18 mouse cellular contexts compared by ENCODE assay signal in genomic region chrX:21389992-21390391, GRCm38 (mm10).
"Had no signal": no experiment of that assay in that cellular context is flagged by ENCODE, and none has a peak within 500 bp of the region (broad histone marks: within the 10 kb centered on the region; RNA-seq: fewer than 3 reads in every experiment).

No protein-coding gene starts in this region.

- H3K27ac ChIP-seq: midbrain, embryonic 10.5 days; midbrain, embryonic 12.5 days; neural tube, embryonic 13.5 days; neural tube, embryonic 15.5 days had no signal

- H3K4me2 ChIP-seq: lung, embryonic 14.5 days; midbrain, embryonic 12.5 days; neural tube, embryonic 13.5 days; neural tube, embryonic 15.5 days had no signal

- DNase-seq: lung, adult 18-20 months; lung, embryonic 14.5 days; lung, postnatal 10 days; lung, postnatal 4 days; midbrain, embryonic 14.5 days; retina, postnatal 1 day; right cerebral cortex, adult 18-20 months; right cerebral cortex, postnatal 25 days; right cerebral cortex, postnatal 4 days; spleen, adult 18-20 months; thymus, adult 2 months; thymus, postnatal 25 days; thymus, postnatal 4 days had no signal

- H3K9ac ChIP-seq: lung, embryonic 14.5 days; midbrain, embryonic 12.5 days; neural tube, embryonic 13.5 days; neural tube, embryonic 15.5 days had no signal

- H3K36me3 ChIP-seq: midbrain, embryonic 10.5 days; midbrain, embryonic 12.5 days; neural tube, embryonic 13.5 days; neural tube, embryonic 15.5 days had no signal

- H3K4me1 ChIP-seq: midbrain, embryonic 10.5 days; midbrain, embryonic 12.5 days; neural tube, embryonic 13.5 days; neural tube, embryonic 15.5 days had no signal

- H3K4me3 ChIP-seq: midbrain, embryonic 10.5 days; midbrain, embryonic 12.5 days; myocyte; neural tube, embryonic 13.5 days; neural tube, embryonic 15.5 days had no signal

- H3K27me3 ChIP-seq: midbrain, embryonic 12.5 days; neural tube, embryonic 13.5 days; neural tube, embryonic 15.5 days had no signal

- H3K9me3 ChIP-seq: midbrain, embryonic 12.5 days; neural tube, embryonic 13.5 days; neural tube, embryonic 15.5 days had no signal
